Mouse (Mus musculus) forebrain, embryonic 12.5 days (tissue): ENCODE measurements around the gene Pkn2. TPM values are rescaled to one million over a fixed set of nuclear protein-coding genes. Genes with fewer than 3 reads are reported as not detected.

Experiments used
- ATAC-seq: fragments of 200-750 bp; cut with Nextera tagmentation; 2 replicates; pipeline ENCODE4 v1.8.0; 2017; ENCODE audit warnings: moderate TSS enrichment; ENCODE audit not compliant: low FRiP score
- H3K27ac ChIP-seq: fragments of 300-500 bp; sonication (generic); 2 replicates; pipeline ENCODE4 v1.5.1; 2016; ENCODE audit warnings: mild to moderate bottlenecking
- H3K27me3 ChIP-seq: fragments of 300-500 bp; sonication (generic); 2 replicates; pipeline ENCODE4 v1.6.1; 2016; ENCODE audit warnings: mild to moderate bottlenecking
- H3K36me3 ChIP-seq: fragments of 300-500 bp; sonication (generic); replicated peaks from 2 replicates; pipeline ENCODE4 v1.6.1; 2016; ENCODE audit warnings: mild to moderate bottlenecking
- H3K4me1 ChIP-seq: fragments of 300-500 bp; sonication (generic); 2 replicates; pipeline ENCODE4 v1.6.1; 2016
- H3K4me2 ChIP-seq: fragments of 300-500 bp; sonication (generic); 2 replicates; pipeline ENCODE4 v1.6.1; 2016; ENCODE audit warnings: mild to moderate bottlenecking, moderate library complexity
- H3K4me3 ChIP-seq: fragments of 300-500 bp; sonication (generic); replicated peaks from 2 replicates; pipeline ENCODE4 v1.5.1; 2016; ENCODE audit warnings: mild to moderate bottlenecking
- H3K9ac ChIP-seq: fragments of 300-500 bp; sonication (generic); 2 replicates; pipeline ENCODE4 v1.6.1; 2016; ENCODE audit warnings: mild to moderate bottlenecking
- H3K9me3 ChIP-seq: fragments of 300-500 bp; sonication (generic); 2 replicates; pipeline ENCODE4 v1.6.1; 2016
- WGBS: fragments of 180-500 bp; shearing (Covaris S2); methylation state at CpG from one replicate; pipeline ENCODE4 v1.1.7; 2016; 5-methylcytosine and 5-hydroxymethylcytosine counted together
- polyA plus RNA-seq: library from polyadenylated mRNA; unstranded; fragments of >200 nt; fragmentation: Nextera tagmentation; extraction: Ambion mirVana; gene quantifications from 2 replicates; pipeline ENCODE4 v1.2.1, GENCODE M21; 2016

The Pkn2 gene
- polyA plus RNA-seq, 1 experiment from 2014 or later, result 63.1 TPM

- peaks cover 6% of the 10 kb centered on the region; the same call in 1 of the 2 replicates for H3K4me1 ChIP-seq
- H3K9me3 ChIP-seq, result no peaks in the 10 kb centered on the region
- ATAC-seq, result no peak
- no peaks in the 10 kb centered on the region for H3K36me3 ChIP-seq
- H3K9ac ChIP-seq, result no peak overlapping the region
- no peaks in the 10 kb centered on the region for H3K27me3 ChIP-seq
- H3K4me2 ChIP-seq, result no peak overlapping the region
- H3K4me3 ChIP-seq, result no peak overlapping the region
- H3K27ac ChIP-seq, result no peak overlapping the region
Measured at GRCm38 (mm10) chr3:142884594-142884993, 2.8 kb upstream of the Pkn2 start.

GRCm38 (mm10) chr3:142881589-142881871, 274 bp downstream of the Pkn2 start:
- H3K27ac ChIP-seq, result peak overlapping the region; percentile 96
- H3K27me3 ChIP-seq, result no peaks in the 10 kb centered on the region
- ATAC-seq, result peak; percentile 63; the same call in 1 of the 2 replicates
- peaks cover 6% of the 10 kb centered on the region; the same call in 1 of the 2 replicates for H3K4me1 ChIP-seq
- peak overlapping the region; percentile 57 for H3K4me2 ChIP-seq
- H3K4me3 ChIP-seq, result peak overlapping the region; percentile 100
- 0% methylated on average over 27 of the region's 40 CpGs for WGBS
- H3K9ac ChIP-seq, result peak overlapping the region; percentile 97
- H3K36me3 ChIP-seq, result no peaks in the 10 kb centered on the region
- H3K9me3 ChIP-seq, result no peaks in the 10 kb centered on the region

- WGBS, result 1% methylated on average over 67 of the region's 72 CpGs
- H3K9ac ChIP-seq, result peak overlapping the region; percentile 97
- H3K27me3 ChIP-seq, result no peaks in the 10 kb centered on the region
- H3K9me3 ChIP-seq, result no peaks in the 10 kb centered on the region
- peak overlapping the region; percentile 57 for H3K4me2 ChIP-seq
- peak overlapping the region; percentile 100 for H3K4me3 ChIP-seq
- no peaks in the 10 kb centered on the region for H3K36me3 ChIP-seq
- H3K27ac ChIP-seq, result peak overlapping the region; percentile 96
- peaks cover 6% of the 10 kb centered on the region; the same call in 1 of the 2 replicates for H3K4me1 ChIP-seq
- peak; percentile 47 for ATAC-seq
Measured at GRCm38 (mm10) chr3:142880790-142881588, 815 bp downstream of the Pkn2 start.

GRCm38 (mm10) chr3:142863236-142863635, 18.6 kb downstream of the Pkn2 start:
- no peaks in the 10 kb centered on the region for H3K36me3 ChIP-seq
- H3K9me3 ChIP-seq, result no peaks in the 10 kb centered on the region
- no peak overlapping the region for H3K27ac ChIP-seq
- WGBS, result 97% methylated on average over 2 of the region's 2 CpGs
- H3K27me3 ChIP-seq, result no peaks in the 10 kb centered on the region
- no peaks in the 10 kb centered on the region for H3K4me1 ChIP-seq
- H3K4me2 ChIP-seq, result no peak overlapping the region
- no peak overlapping the region for H3K9ac ChIP-seq
- H3K4me3 ChIP-seq, result no peak overlapping the region
- ATAC-seq, result no peak

GRCm38 (mm10) chr3:142856832-142857231, 25.0 kb downstream of the Pkn2 start:
- no peak overlapping the region for H3K4me2 ChIP-seq
- no peak overlapping the region for H3K9ac ChIP-seq
- no peaks in the 10 kb centered on the region; the same call in 1 of the 2 replicates for H3K36me3 ChIP-seq
- H3K4me1 ChIP-seq, result no peaks in the 10 kb centered on the region; the same call in 1 of the 2 replicates
- H3K27me3 ChIP-seq, result no peaks in the 10 kb centered on the region
- H3K9me3 ChIP-seq, result no peaks in the 10 kb centered on the region
- no peak overlapping the region for H3K4me3 ChIP-seq
- WGBS, result 85% methylated on average over 3 of the region's 3 CpGs
- no peak overlapping the region for H3K27ac ChIP-seq
- no peak for ATAC-seq

- Histone ChIP-seq H3K9me3 (no peaks in the 10 kb centered on the region), H3K9ac (no peak overlapping the region), H3K4me1 (no peaks in the 10 kb centered on the region; the same call in 1 of the 2 replicates), H3K4me3 (no peak overlapping the region), H3K27me3 (no peaks in the 10 kb centered on the region), H3K27ac (no peak overlapping the region), H3K4me2 (no peak overlapping the region), H3K36me3 (peaks cover 3% of the 10 kb centered on the region)
- no peak for ATAC-seq
- 84% methylated on average over 4 of the region's 4 CpGs for WGBS
Measured at GRCm38 (mm10) chr3:142855961-142856472, 25.8 kb downstream of the Pkn2 start.

GRCm38 (mm10) chr3:142852911-142853310, 28.9 kb downstream of the Pkn2 start:
- Histone ChIP-seq H3K9me3 (no peaks in the 10 kb centered on the region), H3K4me2 (no peak overlapping the region), H3K4me3 (no peak overlapping the region), H3K27ac (no peak overlapping the region), H3K9ac (no peak overlapping the region), H3K36me3 (peaks cover 8% of the 10 kb centered on the region), H3K27me3 (no peaks in the 10 kb centered on the region), H3K4me1 (no peaks in the 10 kb centered on the region; the same call in 1 of the 2 replicates)
- WGBS, result 96% methylated on average over 3 of the region's 3 CpGs
- ATAC-seq, result no peak

- H3K4me3 ChIP-seq, result no peak overlapping the region
- H3K27ac ChIP-seq, result no peak overlapping the region
- H3K4me2 ChIP-seq, result no peak overlapping the region
- H3K9me3 ChIP-seq, result no peaks in the 10 kb centered on the region
- WGBS, result 92% methylated on average over 3 of the region's 3 CpGs
- H3K27me3 ChIP-seq, result no peaks in the 10 kb centered on the region
- H3K4me1 ChIP-seq, result no peaks in the 10 kb centered on the region; the same call in 1 of the 2 replicates
- H3K36me3 ChIP-seq, result peaks cover 8% of the 10 kb centered on the region
- H3K9ac ChIP-seq, result no peak overlapping the region
- no peak for ATAC-seq
Measured at GRCm38 (mm10) chr3:142851631-142852030, 30.2 kb downstream of the Pkn2 start.

- Histone ChIP-seq H3K36me3 (no peaks in the 10 kb centered on the region; the same call in 1 of the 2 replicates), H3K4me1 (no peaks in the 10 kb centered on the region), H3K27ac (no peak overlapping the region), H3K27me3 (no peaks in the 10 kb centered on the region), H3K9me3 (no peaks in the 10 kb centered on the region), H3K9ac (no peak overlapping the region), H3K4me2 (no peak overlapping the region), H3K4me3 (no peak overlapping the region)
- no peak for ATAC-seq
- 25% methylated on average over 4 of the region's 4 CpGs for WGBS
Measured at GRCm38 (mm10) chr3:142839961-142840360, 41.8 kb downstream of the Pkn2 start.

GRCm38 (mm10) chr3:142834761-142835160, 47.0 kb downstream of the Pkn2 start:
- no peaks in the 10 kb centered on the region; the same call in 1 of the 2 replicates for H3K36me3 ChIP-seq
- H3K27me3 ChIP-seq, result no peaks in the 10 kb centered on the region
- H3K4me1 ChIP-seq, result no peaks in the 10 kb centered on the region
- H3K27ac ChIP-seq, result no peak overlapping the region
- H3K4me3 ChIP-seq, result no peak overlapping the region
- ATAC-seq, result no peak
- H3K9me3 ChIP-seq, result no peaks in the 10 kb centered on the region
- no peak overlapping the region for H3K9ac ChIP-seq
- 95% methylated on average over 4 of the region's 4 CpGs for WGBS
- H3K4me2 ChIP-seq, result no peak overlapping the region

GRCm38 (mm10) chr3:142834024-142834423, 47.8 kb downstream of the Pkn2 start:
- ATAC-seq, result no peak
- WGBS, result 88% methylated on average over 4 of the region's 4 CpGs
- Histone ChIP-seq H3K9ac (no peak overlapping the region), H3K4me3 (no peak overlapping the region), H3K27ac (no peak overlapping the region), H3K27me3 (no peaks in the 10 kb centered on the region), H3K9me3 (no peaks in the 10 kb centered on the region), H3K36me3 (no peaks in the 10 kb centered on the region; the same call in 1 of the 2 replicates), H3K4me1 (no peaks in the 10 kb centered on the region), H3K4me2 (no peak overlapping the region)

- H3K27ac ChIP-seq, result no peak overlapping the region
- H3K27me3 ChIP-seq, result no peaks in the 10 kb centered on the region
- H3K4me1 ChIP-seq, result no peaks in the 10 kb centered on the region
- H3K9ac ChIP-seq, result no peak overlapping the region
- H3K9me3 ChIP-seq, result no peaks in the 10 kb centered on the region
- H3K4me3 ChIP-seq, result no peak overlapping the region
- 95% methylated on average over 3 of the region's 3 CpGs for WGBS
- H3K36me3 ChIP-seq, result peaks cover 8% of the 10 kb centered on the region
- no peak overlapping the region for H3K4me2 ChIP-seq
- no peak for ATAC-seq
Measured at GRCm38 (mm10) chr3:142832910-142833309, 48.9 kb downstream of the Pkn2 start.
